Mouse (Mus musculus) MN1 (cell line): ENCODE results near the gene Cfap206.
A peak's percentile ranks its signal among the peaks of the same experiment; 100 is the strongest.
"Not testable (repeated sequence)": the region's sequence is repeated elsewhere in the genome, so short reads cannot be mapped to it uniquely, and the experiment has no call there.

ENCODE experiments used
- DNase-seq: peaks from one replicate; pipeline ENCODE4 v3.0.0-alpha.2; 2016; ENCODE audit warnings: low spot score

The Cfap206 gene

GRCm38 (mm10) chr4:34729851-34730341 is at the start of gene Cfap206:
TSS of gene Cfap206 (minus strand) at chr4:34730206.
- peak; percentile 65 for DNase-seq

- peak; percentile 90 for DNase-seq
Measured at GRCm38 (mm10) chr4:34777677-34778527, 47.9 kb upstream of the Cfap206 start, which contains the start of gene Smim8. TSS of gene Smim8 (minus strand) at chr4:34778423.

DNA sequence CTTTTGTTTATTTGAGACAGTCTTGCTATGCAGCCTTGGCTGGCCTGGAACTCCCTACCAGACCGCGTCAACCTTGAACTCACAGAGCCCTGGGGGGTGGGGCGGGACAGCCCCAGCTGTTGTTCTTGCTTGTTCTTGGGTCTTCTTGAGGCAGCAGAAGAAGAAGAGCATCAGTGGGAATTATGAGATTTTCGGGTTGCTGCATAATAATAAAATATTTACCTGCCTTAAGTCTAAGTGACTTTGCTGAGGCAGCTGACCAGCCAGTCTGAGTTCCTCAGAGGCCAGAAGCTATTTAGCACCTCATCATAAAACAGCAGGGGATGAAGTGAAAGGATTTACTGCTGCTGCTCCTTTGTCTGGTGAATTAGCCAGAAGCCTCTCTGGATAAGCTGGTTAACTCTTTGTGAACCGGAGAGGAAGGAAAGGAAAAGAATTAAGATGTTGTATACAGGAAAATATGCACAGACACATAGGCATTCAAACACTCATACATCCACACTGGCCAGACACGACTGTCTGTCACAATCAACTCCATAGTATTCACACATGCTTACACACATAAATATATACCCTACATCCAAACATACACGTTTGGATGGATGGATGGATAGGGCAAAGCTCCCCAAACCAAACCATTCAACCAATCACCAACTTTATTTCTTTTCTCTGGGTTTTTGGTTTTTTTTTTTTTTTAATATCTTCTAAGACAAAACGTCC is 41.8 kb upstream of the Cfap206 start:
- DNase-seq = no peak

DNA sequence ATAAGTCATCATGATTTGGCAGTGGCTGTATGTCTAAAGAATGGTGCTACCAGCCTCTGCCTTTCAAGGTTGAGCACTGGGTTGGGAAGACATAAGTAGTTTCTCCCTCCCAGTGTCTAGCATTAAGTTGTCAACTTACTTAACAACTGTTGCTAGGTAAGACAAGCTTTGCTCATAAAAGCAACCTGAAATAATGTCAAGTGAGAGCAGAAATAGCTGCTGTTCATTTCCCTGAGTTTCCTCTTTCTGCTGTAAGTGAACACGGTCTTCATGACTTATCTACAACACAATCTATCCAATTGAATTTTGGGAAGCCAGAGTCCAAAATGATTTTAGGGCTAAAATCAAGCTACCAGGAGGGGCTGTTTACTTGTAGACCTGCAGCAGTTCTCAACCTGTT is 26.2 kb upstream of the Cfap206 start, which contains the start of gene Gm136:
Gene Gm136 (minus strand): TSS at position 101 of the 400 bp plus-strand sequence.
- no peak for DNase-seq

DNA sequence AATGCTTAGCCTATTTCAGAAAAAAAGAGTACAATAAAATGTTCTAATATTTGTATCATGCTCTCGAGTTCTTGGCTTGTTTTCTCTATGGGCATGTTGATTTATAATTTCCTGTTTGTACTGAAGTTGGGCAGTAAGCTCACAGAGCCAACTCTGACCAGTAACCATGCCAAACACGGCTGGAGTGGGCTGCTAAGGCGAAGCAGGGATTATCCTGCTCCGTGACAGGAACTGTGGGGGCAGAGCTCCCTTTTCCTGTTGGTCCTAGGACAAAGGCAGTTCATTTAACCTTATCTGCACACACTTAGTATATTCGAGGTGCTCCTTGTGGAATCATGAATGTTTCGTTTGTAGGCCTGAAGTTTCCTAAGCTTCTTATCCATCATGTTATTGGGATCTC is 19.2 kb upstream of the Cfap206 start:
- DNase-seq = peak; percentile 1

DNA sequence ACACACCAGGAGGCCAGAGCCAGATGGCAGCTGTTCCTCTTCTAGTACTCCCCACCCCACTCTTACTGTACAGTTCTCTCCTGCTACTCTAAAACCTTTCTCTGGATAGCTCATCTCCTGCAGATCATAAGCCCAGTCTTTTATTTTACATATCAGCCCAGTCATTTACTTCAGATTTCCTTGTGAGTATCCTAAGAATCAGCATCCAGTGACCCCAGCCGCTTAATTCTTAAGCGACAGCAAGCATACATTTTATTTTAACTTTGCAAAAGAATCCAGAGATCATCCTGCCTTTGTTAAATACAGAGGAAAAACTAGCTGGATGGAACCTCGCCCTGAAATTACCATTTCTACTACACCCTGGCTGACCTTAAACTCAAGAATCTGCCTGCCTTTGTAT is 4.5 kb upstream of the Cfap206 start:
- no peak for DNase-seq

DNA sequence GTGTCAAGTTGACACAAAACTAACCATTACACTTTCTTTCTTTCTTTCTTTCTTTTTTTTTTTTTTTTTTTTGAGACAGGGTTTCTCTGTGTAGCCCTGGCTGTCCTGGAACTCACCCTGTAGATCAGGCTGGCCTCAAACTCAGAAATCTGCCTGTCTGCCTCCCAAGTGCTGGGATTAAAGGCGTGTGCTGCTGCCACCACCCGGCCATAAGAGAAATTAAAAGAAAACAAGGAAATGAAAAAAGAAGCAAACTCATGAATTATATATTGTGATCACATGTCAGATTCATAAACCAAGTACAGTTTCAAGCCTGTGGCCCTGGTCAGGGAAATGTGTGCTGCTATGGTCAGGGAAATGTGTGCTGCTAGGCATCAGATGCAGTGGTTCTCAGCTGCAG is 3.4 kb upstream of the Cfap206 start:
- not testable (repeated sequence) for DNase-seq

GRCm38 (mm10) chr4:34725710-34726109 is 4.3 kb downstream of the Cfap206 start:
- DNase-seq = not testable (repeated sequence)

GRCm38 (mm10) chr4:34724306-34724705 is 5.7 kb downstream of the Cfap206 start:
- DNase-seq = no peak

DNA sequence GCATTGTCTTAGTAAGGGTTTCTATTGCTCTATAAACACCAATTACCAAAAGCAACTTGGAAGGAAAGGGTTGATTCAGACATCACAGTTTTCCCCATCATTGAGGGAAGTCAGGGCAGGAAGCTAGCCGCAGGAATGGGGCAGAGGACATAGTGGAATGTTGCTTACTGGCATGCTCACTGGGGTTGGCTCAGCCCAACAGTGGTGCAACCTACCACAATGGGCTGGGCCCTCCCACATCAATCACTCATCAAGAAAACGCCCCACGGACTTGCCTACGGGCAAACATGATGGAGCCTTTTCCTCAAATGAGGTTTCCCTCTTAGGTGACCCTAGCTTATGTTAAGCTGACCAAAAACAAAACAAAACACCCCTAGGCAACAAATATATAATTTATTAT is 6.8 kb downstream of the Cfap206 start:
- DNase-seq = no peak

- no peak for DNase-seq
Measured at GRCm38 (mm10) chr4:34720127-34720895, 9.7 kb downstream of the Cfap206 start.

- no peak for DNase-seq
Measured at GRCm38 (mm10) chr4:34719421-34719820, 10.6 kb downstream of the Cfap206 start.

DNA sequence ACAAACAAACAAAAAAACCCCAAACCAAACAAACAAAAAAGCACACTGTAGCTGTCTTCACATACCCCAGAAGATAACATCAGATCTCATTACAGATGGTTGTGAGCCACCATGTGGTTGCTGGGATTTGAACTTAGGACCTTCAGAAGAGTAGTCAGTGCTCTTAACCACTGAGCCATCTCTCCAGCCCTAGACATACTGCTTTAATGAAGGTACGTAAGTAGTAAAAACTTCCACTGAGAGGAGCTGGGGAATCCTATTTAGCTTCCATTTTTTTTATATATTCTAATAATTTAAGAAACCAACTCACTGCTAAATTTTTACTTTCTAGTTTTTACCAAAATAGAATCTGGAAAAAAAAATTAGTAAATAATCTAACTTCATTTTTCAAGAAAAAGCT is 14.9 kb downstream of the Cfap206 start:
- no peak for DNase-seq

GRCm38 (mm10) chr4:34708127-34708526 is 21.9 kb downstream of the Cfap206 start:
- DNase-seq = no peak

DNA sequence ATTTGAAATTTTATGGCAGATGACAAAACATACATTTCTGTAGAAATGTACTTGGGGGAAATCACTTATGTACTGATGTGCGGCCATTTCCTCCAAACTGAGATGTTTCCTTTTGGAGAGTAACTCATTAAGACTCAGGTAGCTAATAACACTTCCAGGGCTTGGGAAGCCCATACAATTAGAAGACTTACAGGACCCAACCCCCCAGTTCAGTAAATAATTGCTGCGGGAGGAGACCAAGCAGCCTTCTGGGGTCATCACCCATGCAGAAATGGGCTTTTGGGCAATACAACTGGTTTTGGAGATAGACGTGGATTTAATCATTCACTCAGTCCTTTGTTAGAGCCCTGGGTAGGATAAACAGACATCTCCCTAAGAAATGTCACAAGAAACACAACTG is 22.8 kb downstream of the Cfap206 start:
- DNase-seq = no peak

DNA sequence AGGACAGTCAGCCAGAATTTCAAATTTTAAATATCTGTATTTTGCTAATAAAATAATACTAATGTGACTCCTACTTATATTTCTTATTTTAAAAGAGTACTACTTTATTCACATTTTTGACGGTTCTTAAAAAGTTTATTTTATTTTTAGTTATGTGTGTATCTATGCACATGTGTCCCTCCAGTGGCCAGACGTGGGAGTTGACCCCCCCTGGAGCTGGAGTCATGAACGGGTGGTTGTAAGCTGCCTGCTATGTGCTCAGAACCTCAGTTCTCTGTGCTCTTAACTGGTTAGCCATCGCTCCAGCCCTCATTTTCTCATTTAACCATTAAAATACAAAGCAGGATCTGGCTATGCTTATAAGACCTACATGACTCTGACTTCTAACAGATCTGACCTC is 27.0 kb downstream of the Cfap206 start:
- no peak for DNase-seq

- no peak for DNase-seq
Measured at GRCm38 (mm10) chr4:34702231-34702630, 27.8 kb downstream of the Cfap206 start.

DNA sequence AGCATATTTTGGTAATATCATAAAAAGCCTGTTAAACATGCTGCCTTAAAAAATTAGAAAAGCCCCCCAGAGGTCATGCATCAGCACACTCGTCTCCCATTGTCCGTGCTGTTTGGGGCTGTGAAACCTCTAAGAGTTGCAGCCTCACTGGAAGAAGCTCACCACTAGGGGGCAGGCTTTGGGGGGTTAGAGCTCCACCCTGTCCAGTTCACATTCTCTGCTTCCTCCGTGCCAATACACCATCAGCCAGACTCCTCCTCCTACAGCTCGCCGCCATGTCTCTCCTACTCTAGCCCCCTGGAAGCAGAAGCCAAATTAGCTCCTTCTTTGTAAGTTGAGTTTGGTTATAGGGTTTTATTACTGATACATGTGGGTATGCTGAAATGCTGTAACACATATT is 28.5 kb downstream of the Cfap206 start:
- no peak for DNase-seq

DNA sequence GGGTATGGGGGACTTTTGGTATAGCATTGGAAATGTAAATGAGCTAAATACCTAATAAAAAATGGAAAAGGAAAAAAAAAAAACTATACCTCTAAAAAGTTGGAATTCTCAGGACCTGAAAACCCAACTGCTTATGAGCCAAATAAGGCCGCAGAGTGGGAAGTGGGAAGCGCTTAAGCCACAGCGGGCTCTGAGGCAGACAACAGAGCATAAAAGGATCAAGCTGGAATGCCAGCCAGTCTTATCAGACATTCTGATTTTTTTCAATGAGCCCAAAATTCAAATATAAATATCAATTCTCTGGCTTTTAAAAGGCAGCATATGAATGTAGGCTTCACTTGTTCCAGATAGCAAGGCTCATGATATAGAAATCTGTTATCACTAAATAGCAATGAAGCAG is 42.0 kb downstream of the Cfap206 start:
- no peak for DNase-seq

DNA sequence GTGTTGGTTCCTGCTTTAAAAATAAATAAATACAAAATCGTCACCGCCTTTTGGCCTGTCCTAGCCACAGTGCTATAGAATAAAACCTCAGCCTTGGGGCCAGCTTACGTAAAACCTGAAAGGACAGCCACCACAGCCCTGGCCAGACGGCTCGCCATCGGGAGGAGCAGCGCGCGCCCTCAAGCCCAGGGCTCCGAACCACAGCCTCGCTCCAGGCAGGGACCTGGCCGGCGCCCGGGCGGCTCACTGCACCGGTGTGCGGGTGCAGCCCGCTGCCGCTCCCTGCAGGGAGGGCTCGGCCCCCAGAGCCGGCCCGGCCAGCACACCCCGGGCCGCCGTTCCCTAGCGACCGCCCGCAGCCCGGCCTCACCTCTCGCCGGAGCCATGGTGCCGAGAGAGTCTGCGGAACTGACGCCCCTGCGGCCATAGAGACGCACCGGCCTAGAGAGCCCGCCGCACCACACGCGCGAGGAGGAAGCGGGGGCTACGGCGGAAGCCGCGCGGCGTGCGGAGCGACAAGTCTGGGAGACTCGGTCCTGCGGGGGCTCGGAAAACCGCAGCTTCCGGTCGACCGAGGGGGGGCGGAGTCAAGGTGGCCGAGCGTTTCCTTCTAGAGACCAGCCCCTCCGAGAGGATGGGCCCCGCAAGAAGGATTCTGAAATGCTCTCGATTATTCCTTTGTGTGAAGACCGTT is 43.0 kb downstream of the Cfap206 start, which contains the start of gene Slc35a1:
Gene Slc35a1 (minus strand): TSS at position 565 of the 694 bp plus-strand sequence.
- DNase-seq = peak; percentile 91

- no peak for DNase-seq
Measured at GRCm38 (mm10) chr4:34680530-34680929, 49.5 kb downstream of the Cfap206 start.
